Mouse (Mus musculus): ENCODE measurements at regions not wholly inside any gene's neighbourhood (a gene's known extent, or its start where the extent isn't known, plus 50 kb on each side); places are given as distances from the start of the nearest gene placed in this dataset.

DNA sequence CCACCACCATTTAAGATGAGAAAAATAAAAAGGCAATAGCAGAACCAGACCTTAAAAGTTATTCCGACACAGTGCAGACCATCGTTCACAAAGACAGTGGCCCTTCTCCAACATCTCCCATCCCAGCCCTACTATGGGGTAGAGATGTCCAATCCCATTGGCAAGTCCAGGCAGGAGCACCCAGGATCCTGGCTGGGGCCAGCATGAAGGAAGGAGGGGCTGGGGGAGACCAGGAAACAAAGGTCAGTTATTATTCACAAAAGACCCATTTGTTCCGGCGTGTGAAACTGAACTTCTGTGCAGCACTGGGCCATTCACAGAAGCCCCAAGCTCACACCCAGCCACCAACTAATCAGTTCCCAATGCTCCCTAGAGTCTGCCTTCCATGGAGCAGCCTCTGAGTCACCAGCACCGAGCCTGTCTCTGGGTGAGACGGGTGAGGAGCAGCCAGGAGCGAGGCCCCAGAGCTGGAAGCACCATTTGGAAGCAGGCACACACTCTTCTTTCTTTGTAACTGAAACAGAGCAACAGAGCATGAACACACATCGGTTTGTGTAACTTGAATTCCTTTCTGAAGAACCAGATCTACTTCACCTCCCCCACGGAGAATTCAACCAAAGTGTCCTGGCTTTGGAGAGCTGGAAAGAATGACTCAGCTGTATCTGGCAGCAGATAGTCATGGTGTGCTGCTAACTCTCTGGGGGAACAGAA lies 70.1 kb upstream of the Dlg1 start:
- no peak for TF ChIP-seq CTCF (IDR thresholded peaks at IDR 0.05; ENCODE audit: control insufficient read depth, insufficient read depth, low read length)
- TF ChIP-seq POLR2A (IDR thresholded peaks at IDR 0.05; ENCODE audit: borderline replicate concordance, control insufficient read depth, low read depth, low read length): no peak

All from bone marrow, adult 2 months (tissue).